Mouse (Mus musculus): ENCODE data around the gene Mylk. TPM values are rescaled to one million over a fixed set of nuclear protein-coding genes. Genes with fewer than 3 reads are reported as not detected.
"Not testable (repeated sequence)": the region's sequence is repeated elsewhere in the genome, so short reads cannot be mapped to it uniquely, and the experiment has no call there.

Gene Mylk
- 3.9 and 4.7 TPM in 2 replicates for polyA plus RNA-seq (2014; fragmentation: Nextera tagmentation; extraction: Ambion mirVana)

GRCm38 (mm10) chr16:34745065-34745585 is at the start of gene Mylk:
TSS of gene Mylk (plus strand) at chr16:34745210.
- H3K27ac ChIP-seq (ENCODE audit: low read depth, low read length): no peak within 1 kb of the TSS
- H3K4me1 ChIP-seq (replicated peaks; ENCODE audit: control insufficient read depth, insufficient read depth, low read length): peaks cover 20% of the 10 kb centered on the region
- H3K4me2 ChIP-seq (ENCODE audit: low read depth, low read length, severe bottlenecking): peak within 1 kb of the TSS; percentile 61
- 0 out of 2 replicates have a peak, but pooled peaks cover 2% of the 10 kb centered on the region for H3K27me3 ChIP-seq (ENCODE audit: control insufficient read depth, insufficient read depth, low read length)
- H3K36me3 ChIP-seq (ENCODE audit: control insufficient read depth, insufficient read depth, low read length): no peaks in the 10 kb centered on the region
- H3K4me3 ChIP-seq (ENCODE audit: low read depth, low read length): peak within 1 kb of the TSS; percentile 28
- H3K9ac ChIP-seq (ENCODE audit: low read length): peak within 1 kb of the TSS; percentile 25
- WGBS: 0% methylated on average over 48 of the region's 48 CpGs
- DNase-seq (ENCODE audit: low spot score) (peak; percentile 92), ATAC-seq (replicated peaks; ENCODE audit: low FRiP score) (peak; percentile 90)
- no peaks in the 10 kb centered on the region; the same call in 1 of the 2 replicates for H3K9me3 ChIP-seq (ENCODE audit: control insufficient read depth, low read length)

- not testable (repeated sequence) for H3K9me3 ChIP-seq (ENCODE audit: control insufficient read depth, low read length); H3K4me2 ChIP-seq (ENCODE audit: low read depth, low read length, severe bottlenecking); H3K36me3 ChIP-seq (ENCODE audit: control insufficient read depth, insufficient read depth, low read length); H3K4me1 ChIP-seq (replicated peaks; ENCODE audit: control insufficient read depth, insufficient read depth, low read length); H3K4me3 ChIP-seq (ENCODE audit: low read depth, low read length); H3K27me3 ChIP-seq (ENCODE audit: control insufficient read depth, insufficient read depth, low read length); ATAC-seq (replicated peaks; ENCODE audit: low FRiP score); H3K9ac ChIP-seq (ENCODE audit: low read length); H3K27ac ChIP-seq (ENCODE audit: low read depth, low read length); DNase-seq (ENCODE audit: low spot score)
- 82% methylated on average over 3 of the region's 3 CpGs for WGBS
Measured at GRCm38 (mm10) chr16:34698721-34699120, 46.3 kb upstream of the Mylk start.

GRCm38 (mm10) chr16:34700165-34700827 is 44.7 kb upstream of the Mylk start:
- Histone ChIP-seq H3K4me1 (replicated peaks; ENCODE audit: control insufficient read depth, insufficient read depth, low read length) (no peaks in the 10 kb centered on the region), H3K9me3 (ENCODE audit: control insufficient read depth, low read length) (no peaks in the 10 kb centered on the region), H3K36me3 (ENCODE audit: control insufficient read depth, insufficient read depth, low read length) (no peaks in the 10 kb centered on the region), H3K27me3 (ENCODE audit: control insufficient read depth, insufficient read depth, low read length) (no peaks in the 10 kb centered on the region), H3K27ac (ENCODE audit: low read depth, low read length) (no peak overlapping the region), H3K9ac (ENCODE audit: low read length) (no peak overlapping the region), H3K4me2 (ENCODE audit: low read depth, low read length, severe bottlenecking) (no peak overlapping the region), H3K4me3 (ENCODE audit: low read depth, low read length) (no peak overlapping the region)
- 30% methylated on average over 7 of the region's 7 CpGs for WGBS
- DNase-seq (ENCODE audit: low spot score) (peak; percentile 79), ATAC-seq (replicated peaks; ENCODE audit: low FRiP score) (0 out of 2 replicates have a peak, but pooled peaks have one; percentile 55)

GRCm38 (mm10) chr16:34700828-34701216 is 44.2 kb upstream of the Mylk start:
- H3K27ac ChIP-seq (ENCODE audit: low read depth, low read length): no peak overlapping the region
- no peak overlapping the region for H3K4me2 ChIP-seq (ENCODE audit: low read depth, low read length, severe bottlenecking)
- whole genome bisulfite sequencing: 89% methylated on average over 6 of the region's 6 CpGs
- no peak for ATAC-seq (replicated peaks; ENCODE audit: low FRiP score)
- no peaks in the 10 kb centered on the region for H3K4me1 ChIP-seq (replicated peaks; ENCODE audit: control insufficient read depth, insufficient read depth, low read length)
- 0 out of 2 replicates have a peak, but pooled peaks cover under 1% of the 10 kb centered on the region for H3K36me3 ChIP-seq (ENCODE audit: control insufficient read depth, insufficient read depth, low read length)
- DNase-seq (ENCODE audit: low spot score): no peak
- no peak overlapping the region for H3K4me3 ChIP-seq (ENCODE audit: low read depth, low read length)
- no peak overlapping the region for H3K9ac ChIP-seq (ENCODE audit: low read length)
- H3K9me3 ChIP-seq (ENCODE audit: control insufficient read depth, low read length): no peaks in the 10 kb centered on the region
- H3K27me3 ChIP-seq (ENCODE audit: control insufficient read depth, insufficient read depth, low read length): no peaks in the 10 kb centered on the region

GRCm38 (mm10) chr16:34706019-34706418 is 39.0 kb upstream of the Mylk start:
- ATAC-seq (replicated peaks; ENCODE audit: low FRiP score) (no peak), DNase-seq (ENCODE audit: low spot score) (no peak)
- Histone ChIP-seq H3K4me3 (ENCODE audit: low read depth, low read length) (no peak overlapping the region), H3K4me1 (replicated peaks; ENCODE audit: control insufficient read depth, insufficient read depth, low read length) (no peaks in the 10 kb centered on the region), H3K9ac (ENCODE audit: low read length) (no peak overlapping the region), H3K27ac (ENCODE audit: low read depth, low read length) (no peak overlapping the region), H3K27me3 (ENCODE audit: control insufficient read depth, insufficient read depth, low read length) (no peaks in the 10 kb centered on the region), H3K4me2 (ENCODE audit: low read depth, low read length, severe bottlenecking) (no peak overlapping the region), H3K9me3 (ENCODE audit: control insufficient read depth, low read length) (no peaks in the 10 kb centered on the region), H3K36me3 (ENCODE audit: control insufficient read depth, insufficient read depth, low read length) (0 out of 2 replicates have a peak, but pooled peaks cover 3% of the 10 kb centered on the region)
- WGBS: 88% methylated on average over 2 of the region's 2 CpGs

GRCm38 (mm10) chr16:34706487-34706946 is 38.5 kb upstream of the Mylk start:
- H3K4me1 ChIP-seq (replicated peaks; ENCODE audit: control insufficient read depth, insufficient read depth, low read length): no peaks in the 10 kb centered on the region
- WGBS: 90% methylated on average over 7 of the region's 7 CpGs
- ATAC-seq (replicated peaks; ENCODE audit: low FRiP score): no peak

GRCm38 (mm10) chr16:34711481-34711880 is 33.5 kb upstream of the Mylk start:
- Histone ChIP-seq H3K4me2 (ENCODE audit: low read depth, low read length, severe bottlenecking) (no peak overlapping the region), H3K4me1 (replicated peaks; ENCODE audit: control insufficient read depth, insufficient read depth, low read length) (no peaks in the 10 kb centered on the region), H3K9ac (ENCODE audit: low read length) (no peak overlapping the region), H3K27ac (ENCODE audit: low read depth, low read length) (no peak overlapping the region), H3K27me3 (ENCODE audit: control insufficient read depth, insufficient read depth, low read length) (no peaks in the 10 kb centered on the region), H3K4me3 (ENCODE audit: low read depth, low read length) (no peak overlapping the region), H3K9me3 (ENCODE audit: control insufficient read depth, low read length) (no peaks in the 10 kb centered on the region), H3K36me3 (ENCODE audit: control insufficient read depth, insufficient read depth, low read length) (no peaks in the 10 kb centered on the region)
- ATAC-seq (replicated peaks; ENCODE audit: low FRiP score) (no peak), DNase-seq (ENCODE audit: low spot score) (no peak)
- WGBS: 85% methylated on average over 3 of the region's 3 CpGs

More at GRCm38 (mm10) chr16:34706487-34706946, 38.5 kb upstream of the Mylk start:
- H3K4me3 ChIP-seq (ENCODE audit: low read depth, low read length): no peak overlapping the region
- H3K27me3 ChIP-seq (ENCODE audit: control insufficient read depth, insufficient read depth, low read length): no peaks in the 10 kb centered on the region
- no peak overlapping the region for H3K4me2 ChIP-seq (ENCODE audit: low read depth, low read length, severe bottlenecking)
- H3K27ac ChIP-seq (ENCODE audit: low read depth, low read length): no peak overlapping the region
- H3K36me3 ChIP-seq (ENCODE audit: control insufficient read depth, insufficient read depth, low read length): 0 out of 2 replicates have a peak, but pooled peaks cover 3% of the 10 kb centered on the region
- H3K9ac ChIP-seq (ENCODE audit: low read length): no peak overlapping the region
- no peaks in the 10 kb centered on the region for H3K9me3 ChIP-seq (ENCODE audit: control insufficient read depth, low read length)
- DNase-seq (ENCODE audit: low spot score): no peak

- H3K36me3 ChIP-seq (ENCODE audit: control insufficient read depth, insufficient read depth, low read length): no peaks in the 10 kb centered on the region
- no peak for ATAC-seq (replicated peaks; ENCODE audit: low FRiP score)
- 97% methylated on average over 3 of the region's 3 CpGs for WGBS
- H3K27ac ChIP-seq (ENCODE audit: low read depth, low read length): no peak overlapping the region
- DNase-seq (ENCODE audit: low spot score): no peak
- H3K9ac ChIP-seq (ENCODE audit: low read length): no peak overlapping the region
- H3K4me3 ChIP-seq (ENCODE audit: low read depth, low read length): no peak overlapping the region
- H3K9me3 ChIP-seq (ENCODE audit: control insufficient read depth, low read length): no peaks in the 10 kb centered on the region
- no peaks in the 10 kb centered on the region for H3K27me3 ChIP-seq (ENCODE audit: control insufficient read depth, insufficient read depth, low read length)
- no peak overlapping the region for H3K4me2 ChIP-seq (ENCODE audit: low read depth, low read length, severe bottlenecking)
- H3K4me1 ChIP-seq (replicated peaks; ENCODE audit: control insufficient read depth, insufficient read depth, low read length): no peaks in the 10 kb centered on the region
Measured at GRCm38 (mm10) chr16:34725156-34725555, 19.9 kb upstream of the Mylk start.
